Mouse (Mus musculus) layer of hippocampus, postnatal 14 days (tissue): ENCODE measurements around the gene Dffb. TPM values are rescaled to one million over a fixed set of nuclear protein-coding genes. Genes with fewer than 3 reads are reported as not detected.
A peak's percentile ranks its signal among the peaks of the same experiment; 100 is the strongest.
"Not testable (repeated sequence)": the region's sequence is repeated elsewhere in the genome, so short reads cannot be mapped to it uniquely, and the experiment has no call there.

Source experiments
- DNase-seq, 2 experiments: peaks; one replicate each; pipeline ENCODE4 v3.0.0; 2021 to 2022; ENCODE audit warnings: low spot score in 2 of 2, mixed read lengths in 1 of 2
- total RNA-seq, 2 experiments: library from RNA; stranded (reverse); gene quantifications; 2 replicates each; pipeline ENCODE4 v1.2.3; 2021

Gene Dffb
- total RNA-seq, 2 experiments from 2014 or later, result 10.0 to 16.9 TPM

DNA sequence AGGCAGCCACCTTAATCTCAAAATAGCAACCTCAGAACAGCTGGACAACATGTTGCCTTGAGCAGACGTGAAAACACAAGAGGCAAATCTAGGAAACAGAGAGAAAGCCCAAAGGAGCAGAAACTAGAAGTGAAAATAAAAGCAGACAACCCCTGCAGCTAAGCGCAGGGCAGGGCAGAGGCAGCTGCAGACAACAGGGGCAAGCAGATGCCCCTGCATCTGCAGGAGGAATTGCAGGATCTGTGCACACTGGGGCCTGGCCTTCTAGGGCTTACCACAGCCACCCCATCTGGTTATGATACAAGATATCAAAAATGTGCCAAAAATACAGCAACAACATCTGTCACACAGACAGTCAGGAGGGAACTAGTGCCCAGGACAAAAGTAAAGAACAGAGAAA is 7.4 kb downstream of the Dffb start:
- no peak for DNase-seq

DNA sequence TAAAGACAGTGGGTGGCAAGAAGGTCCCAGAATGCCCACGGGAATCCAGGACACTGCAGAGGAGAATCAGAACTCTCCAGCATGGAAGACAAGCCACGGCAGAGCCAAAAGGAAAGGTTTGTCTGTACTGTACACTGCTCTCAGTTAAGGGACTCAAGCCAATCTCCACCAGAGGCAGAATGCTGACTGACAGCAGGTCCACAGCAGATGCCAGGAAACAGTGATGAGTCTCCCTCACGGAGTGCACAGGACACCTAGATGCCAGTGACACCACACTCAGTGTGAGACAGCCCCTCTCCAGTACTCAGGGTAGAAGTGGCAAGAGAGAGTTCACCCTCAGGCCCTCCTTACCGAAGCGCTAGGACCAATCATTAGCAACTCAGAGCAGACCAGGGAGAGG is 8.3 kb downstream of the Dffb start:
- DNase-seq, result no peak

DNA sequence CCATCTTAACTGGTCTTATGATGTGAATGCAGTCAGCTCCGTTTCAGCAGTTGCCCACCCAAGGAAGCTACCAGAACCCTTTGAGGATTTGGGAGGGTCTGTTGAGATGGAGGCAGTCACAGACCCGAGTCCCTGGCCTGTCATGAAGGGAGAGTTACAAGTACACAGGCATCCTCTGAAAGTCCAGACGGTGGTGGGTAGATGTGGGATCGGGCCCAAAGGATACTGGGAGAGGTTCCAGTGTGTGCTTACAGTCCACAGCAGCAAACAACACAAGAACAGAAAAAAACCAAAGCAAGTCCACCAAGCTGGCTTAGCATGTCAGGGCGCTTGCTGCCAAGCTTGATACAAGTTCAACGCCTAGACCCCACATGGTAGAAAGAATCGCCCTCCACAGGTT is 12.3 kb downstream of the Dffb start:
- peak in 1 of 2 experiments; percentile 34 for DNase-seq

DNA sequence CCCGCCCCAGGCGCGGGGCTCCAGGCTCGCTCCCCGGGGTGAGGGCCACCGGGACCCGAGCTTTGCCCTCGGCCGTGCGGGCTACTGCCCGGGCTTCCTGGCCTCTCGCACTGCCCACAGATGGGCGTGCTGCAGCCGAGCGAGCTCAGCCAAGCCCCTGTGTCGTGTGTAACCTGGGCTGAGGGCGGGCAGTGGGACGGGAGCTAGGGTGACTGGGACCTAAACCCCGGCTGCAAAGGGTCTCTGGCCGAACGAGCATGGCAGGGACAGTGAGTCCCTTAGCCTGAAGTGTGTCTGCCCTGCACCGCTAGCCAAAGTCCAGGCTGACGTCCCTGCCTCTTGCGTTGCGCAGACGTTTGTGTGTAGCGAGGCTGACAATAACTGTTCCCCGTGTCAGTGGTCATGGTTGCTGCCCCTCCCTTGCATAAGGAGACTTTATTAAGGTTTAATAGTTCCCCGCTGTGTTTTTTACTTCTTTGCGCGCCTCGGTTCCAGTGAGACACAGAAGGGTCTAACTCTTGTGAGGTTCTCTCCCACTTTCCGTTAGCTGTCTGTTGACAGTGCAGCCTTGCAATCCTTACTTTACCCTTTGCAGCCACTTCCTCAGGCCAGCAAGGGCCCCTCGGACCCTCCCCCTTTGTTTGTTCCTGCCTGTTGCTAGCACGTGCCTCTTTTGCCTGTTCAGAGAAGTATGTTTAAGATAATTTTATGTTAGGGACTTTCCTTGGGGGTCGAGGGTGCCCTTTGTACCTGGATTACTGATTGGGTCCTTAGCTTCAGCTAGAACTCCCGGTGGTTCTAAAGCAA is 17.3 kb downstream of the Dffb start:
- DNase-seq, result no peak

DNA sequence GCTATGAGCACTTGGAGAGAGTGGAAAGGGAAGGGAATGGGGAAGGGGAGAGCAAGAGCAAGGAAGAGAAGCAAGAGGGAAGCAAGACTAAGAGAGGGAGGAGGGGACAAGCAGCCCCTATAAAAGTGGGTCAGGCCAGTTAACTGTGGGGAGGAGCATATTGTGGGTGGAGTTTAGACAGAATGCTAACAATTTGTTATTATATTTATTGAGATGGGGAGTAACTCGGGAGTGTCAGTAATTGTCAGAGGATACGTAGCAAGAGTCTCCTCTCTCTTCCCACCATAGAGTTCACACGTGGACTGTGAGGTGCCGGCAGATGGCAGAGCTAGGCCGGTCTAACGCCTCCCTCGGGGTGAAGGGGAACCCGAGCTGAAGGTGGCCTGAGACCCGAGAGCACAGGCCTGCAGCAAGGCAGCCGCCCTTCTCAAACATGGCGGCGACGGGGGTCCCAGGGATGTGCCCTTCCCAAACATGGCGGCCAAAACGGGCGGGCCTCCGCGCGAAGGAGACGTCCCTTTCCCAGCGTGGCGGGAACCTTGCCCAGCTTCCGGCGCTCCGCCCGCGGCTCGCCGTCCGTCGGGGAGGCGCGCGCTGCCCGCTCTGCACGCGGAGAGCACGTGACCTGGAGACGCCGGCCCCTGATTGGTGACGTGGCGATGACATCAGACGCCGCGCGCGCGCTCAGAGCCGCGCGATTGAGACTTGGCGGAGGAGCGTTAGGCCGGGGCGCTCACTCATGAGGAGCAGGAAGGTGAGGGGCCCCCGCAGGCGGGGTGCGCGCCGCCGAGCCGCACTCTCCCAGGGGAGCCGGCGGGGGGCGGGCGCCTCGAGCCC is 18.1 kb downstream of the Dffb start, which contains the start of gene A430005L14Rik:
Gene A430005L14Rik (plus strand): TSS at position 669 of the 837 bp plus-strand sequence.
- DNase-seq, result peak; percentile 97 to 98

DNA sequence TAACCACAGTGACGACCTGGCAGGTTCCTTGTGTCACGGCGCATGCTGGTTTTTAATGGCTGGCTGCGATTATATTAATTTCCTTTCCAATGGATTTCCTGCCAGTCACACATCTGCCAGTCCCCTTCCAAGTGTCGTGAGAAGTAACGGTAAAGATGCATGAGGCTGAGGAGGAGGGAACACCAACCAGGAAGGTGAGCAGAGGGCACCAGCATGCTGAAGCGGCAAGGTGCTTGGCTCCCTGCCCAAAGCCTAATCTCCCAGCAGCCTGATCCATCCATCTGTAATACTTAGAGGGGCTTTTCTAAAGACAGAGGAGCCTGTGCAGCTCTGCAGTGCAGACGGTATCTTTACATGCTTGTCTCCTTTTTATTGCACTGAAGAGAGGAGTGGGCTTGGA is 19.3 kb downstream of the Dffb start:
- no peak for DNase-seq

DNA sequence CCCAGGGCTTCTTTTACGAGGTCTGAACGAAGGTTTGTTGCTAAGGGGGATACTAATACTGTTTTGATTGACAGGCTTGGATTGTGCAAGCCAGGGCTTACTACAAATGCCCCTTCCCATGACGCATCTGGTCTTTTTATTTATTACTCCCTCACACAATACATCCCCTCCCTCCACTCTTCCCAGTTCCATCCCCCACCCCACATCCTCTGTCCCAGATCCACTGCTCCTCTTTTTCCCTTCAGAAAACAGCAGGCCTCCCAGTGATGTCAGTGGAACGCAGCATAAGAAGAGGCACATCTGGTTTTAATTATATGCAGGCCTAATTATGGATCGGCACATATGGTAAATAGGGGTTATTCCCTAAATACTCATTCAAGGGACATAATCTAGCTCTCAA is 23.2 kb downstream of the Dffb start:
- DNase-seq, result no peak

DNA sequence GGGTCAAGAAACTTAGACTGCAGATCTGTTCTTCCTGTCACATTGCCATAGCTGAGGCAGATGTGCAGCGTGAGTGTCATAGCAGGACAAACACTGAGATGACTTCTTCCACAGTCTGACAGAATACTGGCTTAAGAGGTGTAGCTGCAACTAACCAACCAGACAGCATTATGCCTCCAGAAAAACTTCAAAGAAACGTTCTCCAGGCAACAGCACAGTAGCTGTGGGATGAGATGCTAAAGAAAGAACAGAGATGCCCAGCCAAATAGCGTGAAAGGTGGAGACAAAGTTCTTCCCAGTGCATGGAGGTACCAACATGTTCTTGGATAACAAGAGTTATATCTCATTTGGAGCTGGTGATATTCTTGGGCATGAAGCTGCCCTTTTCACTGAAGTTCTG is 23.8 kb downstream of the Dffb start:
- DNase-seq, result no peak

DNA sequence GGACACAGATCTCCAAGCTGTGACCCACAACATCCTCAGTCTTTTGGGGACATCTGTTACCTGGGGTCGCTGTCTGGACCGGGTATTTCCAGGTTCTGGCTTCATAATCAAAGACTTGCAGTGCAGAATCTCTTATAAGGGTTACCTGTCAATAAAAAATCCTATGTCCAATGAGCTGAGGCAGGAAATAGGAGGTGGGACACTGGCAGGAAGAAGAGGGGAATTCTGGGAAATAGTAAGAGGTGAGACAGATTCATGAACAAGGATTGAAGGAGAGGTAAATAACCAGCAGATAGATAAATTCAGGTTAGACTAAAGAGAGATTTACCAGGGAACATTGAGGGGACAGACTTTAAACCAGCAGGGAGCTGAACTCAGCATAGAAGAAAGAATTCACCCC is 24.6 kb downstream of the Dffb start:
- DNase-seq, result no peak

DNA sequence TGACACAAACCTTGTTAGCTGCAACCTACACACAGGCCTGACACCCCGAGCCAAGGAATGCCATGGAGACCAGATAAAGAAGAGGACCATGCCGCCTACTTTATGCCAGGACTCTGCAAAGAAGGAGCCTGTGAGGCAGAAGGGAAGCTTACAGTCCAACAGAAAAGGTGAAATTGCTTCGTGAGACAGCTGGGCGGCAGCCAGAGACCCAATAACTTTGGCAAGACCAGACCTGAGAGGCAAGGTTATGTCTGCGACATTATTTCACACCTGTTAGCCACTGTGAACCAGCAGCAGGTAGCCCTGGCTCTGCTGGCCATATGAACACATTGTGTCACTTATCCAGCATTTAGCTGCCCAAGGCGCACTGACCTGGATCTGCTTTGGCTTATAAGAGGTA is 29.2 kb downstream of the Dffb start:
- DNase-seq, result no peak

DNA sequence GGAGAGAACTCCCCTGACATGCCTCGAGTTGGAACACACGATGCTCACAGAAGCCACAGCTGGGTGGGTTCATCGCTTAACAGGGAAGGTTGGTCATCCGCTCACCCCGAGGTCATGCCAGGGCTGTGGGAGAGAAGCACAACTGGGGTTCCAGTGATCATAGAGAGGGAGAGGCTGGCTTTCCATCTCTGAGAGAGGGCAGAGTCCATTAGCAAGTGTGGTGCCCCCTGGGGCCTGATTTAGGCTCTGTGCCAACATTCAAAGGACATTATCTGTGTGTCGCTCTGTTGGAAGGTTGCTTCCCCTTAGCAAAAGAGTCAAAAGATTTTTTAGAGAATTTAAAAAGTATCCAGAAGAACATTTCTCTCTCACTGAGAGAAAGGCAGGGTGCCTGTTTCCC is 30.7 kb downstream of the Dffb start:
- DNase-seq, result no peak

DNA sequence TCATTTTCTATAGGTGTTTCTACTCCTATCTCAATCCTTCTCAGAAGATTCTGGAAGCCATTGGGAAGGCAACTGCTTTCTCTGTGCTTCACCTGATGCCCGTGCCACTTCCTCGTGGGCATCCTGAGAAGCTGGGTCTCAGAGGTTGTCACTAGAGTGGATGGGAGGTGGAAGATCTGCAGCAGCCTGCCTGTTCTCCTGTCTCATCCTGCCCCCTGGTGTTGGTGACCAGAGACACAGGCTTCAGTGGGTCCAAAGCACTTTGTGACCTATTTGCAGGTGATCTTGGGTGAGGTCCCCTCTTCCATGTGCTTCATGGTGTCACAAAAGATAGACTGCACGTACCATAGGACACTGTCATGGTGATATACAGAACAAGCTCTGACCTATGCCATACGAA is 31.7 kb downstream of the Dffb start:
- DNase-seq, result peak; percentile 41 to 52

DNA sequence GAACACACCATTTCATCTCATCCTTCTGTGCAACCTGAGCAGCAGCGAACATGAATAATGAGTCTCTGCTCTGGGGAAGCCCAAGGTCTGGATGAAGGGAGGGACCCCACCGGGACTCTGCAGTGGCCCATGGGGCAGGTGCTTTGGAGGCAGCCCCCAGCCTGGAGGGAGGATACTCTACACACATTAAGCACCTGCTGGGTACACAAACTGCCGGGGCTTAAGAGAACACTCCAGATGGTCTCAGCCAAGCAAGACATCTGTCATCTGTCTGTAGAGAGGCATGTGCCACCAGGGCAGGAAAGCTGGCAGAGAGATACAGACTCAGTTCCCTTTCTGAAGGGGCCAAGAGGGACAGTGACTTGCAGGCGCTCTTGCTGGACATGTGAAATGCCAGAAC is 45.0 kb downstream of the Dffb start:
- peak; percentile 58 to 70 for DNase-seq

DNA sequence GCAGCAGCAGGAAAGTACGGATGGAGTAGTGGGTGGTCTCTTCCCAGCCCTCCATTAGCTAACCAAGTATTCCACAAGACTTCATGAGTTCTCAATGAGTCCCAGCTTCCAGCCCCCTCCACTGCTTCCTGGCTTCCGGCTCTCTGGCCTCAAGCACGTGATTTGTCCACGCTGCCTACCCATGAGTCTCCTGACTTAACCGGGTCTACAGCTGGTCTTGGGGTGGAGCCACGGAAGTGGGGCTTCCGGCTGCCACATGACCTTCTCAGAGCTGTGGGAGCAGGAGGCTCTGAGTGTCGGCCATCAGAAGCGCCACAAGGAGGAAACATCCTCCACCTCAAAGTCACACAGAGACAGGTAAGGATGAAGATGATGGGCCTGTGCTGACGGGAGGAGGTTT is 45.5 kb downstream of the Dffb start:
- no peak for DNase-seq

DNA sequence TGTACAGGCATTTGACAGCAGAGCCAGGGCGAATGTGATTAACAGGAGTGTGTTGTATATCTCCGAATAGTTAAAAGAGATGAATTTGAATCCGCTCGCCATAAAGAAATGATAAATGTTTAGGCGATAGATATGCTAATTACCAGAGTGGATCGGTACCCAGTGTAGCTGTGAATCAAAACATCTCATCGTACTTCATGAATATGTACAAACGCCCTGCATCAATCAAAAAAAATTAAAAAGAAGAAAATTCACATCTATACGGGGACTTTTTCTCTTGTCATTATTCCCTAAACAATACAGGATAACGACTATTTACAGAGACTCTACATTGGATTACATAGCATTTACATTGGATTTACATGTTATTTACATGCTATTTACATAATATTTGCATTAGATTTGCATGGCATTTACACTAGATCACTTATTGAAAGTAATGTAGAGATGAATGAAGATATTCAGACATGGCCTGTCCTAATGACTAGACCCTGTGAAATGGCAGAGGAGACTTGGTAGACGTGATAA is 46.1 kb downstream of the Dffb start:
- no peak for DNase-seq

DNA sequence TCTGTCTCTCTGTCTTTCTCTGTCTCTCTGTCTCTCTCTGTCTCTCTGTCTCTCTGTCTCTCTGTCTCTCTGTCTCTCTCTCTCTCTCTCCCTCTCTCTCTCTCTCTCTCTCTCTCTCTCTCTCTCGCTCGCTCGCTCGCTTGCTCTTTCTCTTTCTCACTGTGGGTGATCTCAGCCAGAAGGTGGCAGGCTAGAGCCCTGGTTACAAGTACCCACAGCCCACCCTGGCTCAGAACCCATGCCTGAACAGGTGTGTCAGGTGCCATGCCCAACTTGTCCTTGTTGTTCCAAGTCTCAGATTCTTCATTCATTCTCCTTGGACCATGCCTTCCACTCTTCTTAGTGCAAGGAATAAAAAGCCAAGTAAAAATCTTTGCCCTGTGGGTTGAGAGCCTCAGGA is 52.8 kb downstream of the Dffb start:
- not testable (repeated sequence) for DNase-seq

DNA sequence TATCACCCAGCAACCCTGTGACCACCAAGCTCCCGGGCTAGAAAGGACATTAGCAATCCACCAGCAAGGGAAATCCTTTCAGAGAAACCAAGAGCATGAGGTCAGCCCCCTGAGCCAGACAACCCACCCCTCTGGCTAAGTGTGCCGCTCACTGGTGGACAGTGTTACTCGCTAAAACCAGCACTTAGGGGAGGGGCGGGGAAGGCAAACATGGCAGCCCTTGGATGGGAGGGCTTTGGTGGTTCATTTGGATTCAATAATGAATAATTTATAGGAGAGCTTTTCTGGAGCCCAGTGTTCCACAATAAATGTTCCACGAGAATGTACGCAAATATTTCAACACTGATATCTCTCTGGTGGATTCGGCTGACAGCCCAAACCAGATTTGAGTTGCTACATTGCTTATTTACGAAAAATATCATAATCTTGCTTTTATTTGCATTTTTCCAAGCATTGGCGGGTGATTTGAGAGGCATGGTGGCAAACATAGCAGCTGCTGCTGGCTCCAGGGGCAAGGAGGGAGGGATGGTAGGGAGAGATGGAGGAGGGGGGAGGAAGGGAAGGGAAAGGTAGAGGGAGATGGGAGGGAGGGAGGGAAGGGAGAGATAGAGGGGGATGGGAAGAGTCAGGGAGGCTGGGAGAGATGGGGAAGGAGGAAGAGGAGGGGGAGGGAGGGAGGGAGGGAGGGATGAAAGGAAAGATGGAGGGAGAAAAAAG is 54.3 kb downstream of the Dffb start:
- DNase-seq, result no peak

DNA sequence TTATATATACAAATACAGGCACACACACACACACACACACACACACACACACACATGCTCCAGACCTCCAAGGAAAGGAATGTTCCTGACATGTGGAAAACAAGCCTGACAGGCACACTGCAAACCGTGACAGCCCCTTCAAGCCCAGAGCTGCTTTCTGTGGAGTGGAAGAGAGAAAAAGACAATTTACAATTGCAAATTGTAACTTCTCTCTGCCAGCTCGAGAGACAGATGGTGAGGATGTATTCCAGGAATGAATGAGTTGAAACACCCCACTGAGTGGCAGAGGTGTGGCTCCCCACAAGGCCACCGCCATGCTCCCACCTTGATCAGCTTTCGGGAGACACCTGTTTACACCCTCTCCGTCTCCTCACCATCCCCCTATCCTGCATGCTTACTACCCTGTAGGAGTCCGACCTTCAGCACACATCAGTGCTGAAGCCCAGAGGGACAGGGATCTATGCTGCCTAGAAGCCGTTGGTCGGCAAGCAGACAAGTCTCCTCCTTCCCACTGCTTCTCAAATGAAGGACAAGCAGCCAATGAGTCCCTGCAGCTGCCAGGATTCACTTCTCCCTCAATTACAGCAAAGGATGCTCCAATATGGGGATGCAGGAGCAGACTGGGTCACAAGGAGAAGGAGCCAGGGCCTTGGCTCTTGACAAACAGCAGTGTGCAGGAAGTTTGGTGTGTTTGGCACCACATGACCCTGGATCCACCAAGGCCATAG is 57.0 kb downstream of the Dffb start:
- peak in 1 of 2 experiments; percentile 33 for DNase-seq
